Mouse (Mus musculus) lung, postnatal 0 days (tissue): ENCODE data around the gene Vps45. TPM values are rescaled to one million over a fixed set of nuclear protein-coding genes. Genes with fewer than 3 reads are reported as not detected.

Experiments
- ATAC-seq: fragments of 200-750 bp; cut with Nextera tagmentation; 2 replicates; pipeline ENCODE4 v1.8.0; 2017; ENCODE audit warnings: moderate library complexity
- DNase-seq: peaks from one replicate; pipeline ENCODE4 v3.0.0-alpha.2; 2016; ENCODE audit warnings: low spot score
- H3K27ac ChIP-seq: fragments of 300-500 bp; sonication (generic); 2 replicates; pipeline ENCODE4 v1.5.1; 2014; ENCODE audit warnings: antibody characterized with exemption, mild to moderate bottlenecking, low read length, mixed read lengths
- H3K27me3 ChIP-seq: fragments of 300-500 bp; sonication (generic); replicated peaks from 2 replicates; pipeline ENCODE4 v1.6.1; 2014; ENCODE audit warnings: low read length, mixed read lengths; ENCODE audit not compliant: insufficient read depth
- H3K36me3 ChIP-seq: fragments of 300-500 bp; sonication (generic); 2 replicates; pipeline ENCODE4 v1.6.1; 2014; ENCODE audit warnings: low read length, mixed read lengths; ENCODE audit not compliant: insufficient read depth
- H3K4me1 ChIP-seq: fragments of 300-500 bp; sonication (generic); 2 replicates; pipeline ENCODE4 v1.6.1; 2014; ENCODE audit warnings: antibody characterized with exemption, low read depth, low read length, mixed read lengths; ENCODE audit not compliant: insufficient read depth
- H3K4me2 ChIP-seq: fragments of 300-500 bp; sonication (generic); replicated peaks from 2 replicates; pipeline ENCODE4 v1.6.1; 2014; ENCODE audit warnings: low read depth, mild to moderate bottlenecking, low read length, moderate library complexity, mixed read lengths
- H3K4me3 ChIP-seq: fragments of 300-500 bp; sonication (generic); 2 replicates; pipeline ENCODE4 v1.5.1; 2014; ENCODE audit warnings: low read depth, low read length
- H3K9ac ChIP-seq: fragments of 300-500 bp; sonication (generic); replicated peaks from 2 replicates; pipeline ENCODE4 v1.6.1; 2014; ENCODE audit warnings: low read depth, mild to moderate bottlenecking
- H3K9me3 ChIP-seq: fragments of 300-500 bp; sonication (generic); 2 replicates; pipeline ENCODE4 v1.6.1; 2016; ENCODE audit warnings: low read length, mixed read lengths
- CTCF ChIP-seq: IDR thresholded peaks from 2 replicates; pipeline ENCODE4 v1.5.1; 2016; ENCODE audit warnings: antibody characterized with exemption, mild to moderate bottlenecking
- EP300 ChIP-seq: IDR thresholded peaks from 2 replicates; pipeline ENCODE4 v1.6.1; 2016; ENCODE audit warnings: antibody characterized with exemption, mild to moderate bottlenecking, control low read depth
- WGBS: fragments of 180-500 bp; shearing (Covaris S2); extraction: QIAGEN DNeasy Blood & Tissue Kit; methylation state at CpG from one replicate; pipeline ENCODE4 v1.1.7; 2014; 5-methylcytosine and 5-hydroxymethylcytosine counted together
- polyA plus RNA-seq: library from polyadenylated mRNA; unstranded; fragments of >200 nt; fragmentation: Nextera tagmentation; extraction: Ambion mirVana; gene quantifications from 2 replicates; pipeline ENCODE4 v1.2.1, GENCODE M21; 2015

The Vps45 gene
- polyA plus RNA-seq, 1 experiment from 2014 or later = 32.8 TPM

- H3K27ac ChIP-seq = no peak overlapping the region
- DNase-seq (no peak), ATAC-seq (no peak)
- no peak overlapping the region for H3K4me3 ChIP-seq
- no peak for TF ChIP-seq CTCF
- TF ChIP-seq EP300 = no peak
- no peaks in the 10 kb centered on the region for H3K27me3 ChIP-seq
- no peak overlapping the region for H3K4me2 ChIP-seq
- WGBS = 96% methylated on average over 1 of the region's 1 CpGs
- no peak overlapping the region for H3K9ac ChIP-seq
- no peaks in the 10 kb centered on the region for H3K9me3 ChIP-seq
- no peaks in the 10 kb centered on the region for H3K36me3 ChIP-seq
- H3K4me1 ChIP-seq = peaks cover 22% of the 10 kb centered on the region
Measured at GRCm38 (mm10) chr3:95988138-95988537, 70.1 kb downstream of the Vps45 start.

DNA sequence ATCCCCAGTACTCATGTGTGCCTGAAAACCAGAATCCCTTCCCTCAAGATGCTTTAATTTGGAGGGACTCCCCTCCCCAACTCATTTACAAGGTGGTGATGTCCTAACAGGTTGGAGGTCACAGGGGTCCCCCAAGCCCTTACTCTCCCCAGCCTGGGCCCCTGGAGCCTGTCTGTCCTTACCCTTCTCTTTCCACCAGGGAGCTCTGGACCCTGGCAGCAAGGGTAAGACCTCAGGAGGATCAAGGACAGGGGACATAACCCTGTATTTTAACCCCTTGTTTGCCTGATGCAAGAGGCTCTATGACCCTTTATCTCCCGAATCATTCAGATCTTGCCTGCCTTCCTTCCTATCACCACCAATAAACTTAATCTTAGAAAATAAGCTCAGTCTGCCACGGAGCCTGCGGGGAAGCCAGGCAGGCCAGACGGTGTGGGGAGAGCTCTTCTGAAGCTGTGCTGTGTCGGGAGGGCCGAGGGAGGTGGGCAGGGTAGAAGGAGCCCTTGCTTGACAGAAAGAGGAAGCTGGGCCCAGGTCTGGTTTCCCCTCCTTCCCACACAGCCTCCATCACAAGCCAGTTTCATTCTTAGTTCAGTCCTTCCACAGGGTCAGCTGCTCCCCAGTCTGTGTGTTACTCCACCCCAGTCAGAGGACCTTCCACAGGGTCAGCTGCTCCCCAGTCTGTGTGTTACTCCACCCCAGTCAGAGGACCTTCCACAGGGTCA is 70.7 kb downstream of the Vps45 start:
- ATAC-seq (no peak), DNase-seq (peak; percentile 22)
- Histone ChIP-seq H3K9ac (no peak overlapping the region), H3K27me3 (no peaks in the 10 kb centered on the region), H3K36me3 (no peaks in the 10 kb centered on the region), H3K27ac (peak overlapping the region; percentile 86; the same call in 1 of the 2 replicates), H3K4me1 (peaks cover 21% of the 10 kb centered on the region), H3K4me2 (no peak overlapping the region), H3K4me3 (no peak overlapping the region), H3K9me3 (no peaks in the 10 kb centered on the region)
- TF ChIP-seq CTCF (no peak), EP300 (no peak)
- WGBS = 72% methylated on average over 6 of the region's 6 CpGs

DNA sequence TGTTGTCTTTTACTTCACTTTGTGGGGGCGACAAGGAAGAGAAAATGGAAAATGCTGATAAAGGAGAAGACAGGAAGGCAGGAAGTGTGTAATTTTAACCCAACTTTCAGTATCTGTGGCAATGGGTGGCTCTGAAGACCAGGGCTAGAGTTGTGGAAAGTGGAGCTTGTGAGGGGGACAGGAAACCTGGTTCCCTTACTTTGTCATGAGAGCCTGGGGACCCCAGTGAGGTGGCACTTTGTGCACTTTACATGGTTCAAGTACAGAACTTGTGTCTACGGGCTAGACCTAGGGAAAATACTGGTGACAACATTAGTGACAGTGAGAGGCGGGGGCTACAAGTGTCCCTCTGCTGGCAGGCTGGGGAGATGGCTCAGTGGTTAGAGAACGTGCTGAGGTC is 71.3 kb downstream of the Vps45 start:
- DNase-seq (no peak), ATAC-seq (no peak)
- Histone ChIP-seq H3K36me3 (no peaks in the 10 kb centered on the region), H3K4me3 (no peak overlapping the region), H3K27me3 (no peaks in the 10 kb centered on the region), H3K9me3 (no peaks in the 10 kb centered on the region), H3K4me1 (peaks cover 17% of the 10 kb centered on the region), H3K4me2 (no peak overlapping the region), H3K9ac (no peak overlapping the region), H3K27ac (peak overlapping the region; percentile 86)
- TF ChIP-seq EP300 = no peak
- no peak for TF ChIP-seq CTCF
- 62% methylated on average over 4 of the region's 4 CpGs for WGBS

GRCm38 (mm10) chr3:95986001-95986622 is 72.2 kb downstream of the Vps45 start:
- peak overlapping the region; percentile 86 for H3K27ac ChIP-seq
- peak; percentile 80 for DNase-seq
- TF ChIP-seq CTCF = no peak
- TF ChIP-seq EP300 = no peak
- H3K4me2 ChIP-seq = peak overlapping the region; percentile 42
- ATAC-seq = peak; percentile 57
- no peaks in the 10 kb centered on the region for H3K9me3 ChIP-seq
- H3K36me3 ChIP-seq = no peaks in the 10 kb centered on the region
- H3K9ac ChIP-seq = 0 out of 2 replicates have a peak overlapping the region, but pooled peaks have one; percentile 8
- H3K4me1 ChIP-seq = peaks cover 17% of the 10 kb centered on the region
- H3K27me3 ChIP-seq = no peaks in the 10 kb centered on the region
- H3K4me3 ChIP-seq = 0 out of 2 replicates have a peak overlapping the region, but pooled peaks have one; percentile 5
- 2% methylated on average over 21 of the region's 21 CpGs for WGBS

GRCm38 (mm10) chr3:95985209-95986000 is 72.9 kb downstream of the Vps45 start:
- Histone ChIP-seq H3K9me3 (no peaks in the 10 kb centered on the region), H3K9ac (0 out of 2 replicates have a peak overlapping the region, but pooled peaks have one; percentile 8), H3K27me3 (no peaks in the 10 kb centered on the region), H3K36me3 (no peaks in the 10 kb centered on the region), H3K27ac (peak overlapping the region; percentile 86), H3K4me1 (peaks cover 17% of the 10 kb centered on the region), H3K4me2 (peak overlapping the region; percentile 42), H3K4me3 (0 out of 2 replicates have a peak overlapping the region, but pooled peaks have one; percentile 5)
- no peak for TF ChIP-seq CTCF
- 0 out of 2 replicates have a peak, but pooled peaks have one; percentile 36 for TF ChIP-seq EP300
- DNase-seq (peak; percentile 94), ATAC-seq (peak; percentile 91)
- WGBS = 5% methylated on average over 12 of the region's 12 CpGs

GRCm38 (mm10) chr3:95982129-95982528 is 76.1 kb downstream of the Vps45 start:
- Histone ChIP-seq H3K27ac (no peak overlapping the region), H3K4me1 (peaks cover 12% of the 10 kb centered on the region), H3K9ac (no peak overlapping the region), H3K36me3 (no peaks in the 10 kb centered on the region), H3K9me3 (no peaks in the 10 kb centered on the region), H3K27me3 (no peaks in the 10 kb centered on the region), H3K4me3 (no peak overlapping the region), H3K4me2 (no peak overlapping the region)
- DNase-seq (no peak), ATAC-seq (no peak)
- WGBS = 90% methylated on average over 4 of the region's 4 CpGs
- no peak for TF ChIP-seq CTCF
- TF ChIP-seq EP300 = no peak
